Mouse (Mus musculus) lung, adult 2 months (tissue): Measurements from ENCODE around the gene Hist1h3i. TPM values are rescaled to one million over a fixed set of nuclear protein-coding genes. Genes with fewer than 3 reads are reported as not detected.
"Not testable (repeated sequence)": the region's sequence is repeated elsewhere in the genome, so short reads cannot be mapped to it uniquely, and the experiment has no call there.

Experiments
- DNase-seq: peaks from one replicate; pipeline ENCODE4 v3.0.0; 2022
- H3K4me1 ChIP-seq: fragments of 200-500 bp; 2 replicates; pipeline ENCODE4 v1.6.1; 2011; ENCODE audit warnings: low read length; ENCODE audit not compliant: control insufficient read depth, insufficient read depth
- H3K4me3 ChIP-seq: fragments of 200-500 bp; replicated peaks from 2 replicates; pipeline ENCODE3; 2011; ENCODE audit warnings: low read depth, mild to moderate bottlenecking, control low read depth, low read length; ENCODE audit errors: extremely low read depth
- CTCF ChIP-seq: fragments of 200-500 bp; IDR thresholded peaks from 2 replicates; pipeline ENCODE4 v1.5.1; 2011; ENCODE audit warnings: mild to moderate bottlenecking, low read length, control low read depth; ENCODE audit not compliant: insufficient read depth
- POLR2A ChIP-seq: fragments of 200-500 bp; IDR thresholded peaks from 2 replicates; pipeline ENCODE4 v1.6.1; 2011; ENCODE audit warnings: low read depth, mild to moderate bottlenecking, control low read depth, low read length, borderline replicate concordance; ENCODE audit errors: extremely low read depth
- WGBS: fragments of 180-500 bp; shearing (Covaris S2); methylation state at CpG from one replicate; pipeline ENCODE4 v1.1.7; 2018; 5-methylcytosine and 5-hydroxymethylcytosine counted together
- polyA plus RNA-seq: library from polyadenylated mRNA; depleted of rRNA; stranded (reverse); fragments of >200 nt; gene quantifications from 2 replicates; pipeline ENCODE4 v1.2.3, GENCODE M21; 2012; rRNA removed

Gene Hist1h3i
- polyA plus RNA-seq, result 3.3 and 8.0 TPM in 2 replicates

DNA sequence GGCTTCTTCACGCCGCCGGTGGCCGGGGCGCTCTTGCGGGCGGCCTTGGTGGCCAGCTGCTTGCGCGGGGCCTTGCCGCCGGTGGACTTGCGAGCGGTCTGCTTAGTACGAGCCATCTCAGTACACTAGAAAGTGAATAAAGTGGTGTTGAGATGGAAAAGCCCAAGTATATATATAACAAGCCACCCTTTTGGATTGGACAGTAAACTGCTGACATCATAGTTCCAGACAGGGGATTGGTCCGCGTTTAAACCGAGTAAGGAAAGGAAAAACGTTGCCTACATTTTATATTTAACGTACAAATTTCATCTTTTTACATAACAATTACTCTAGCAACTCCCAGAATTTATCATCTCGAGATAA is at the start of gene Hist1h3i:
Gene Hist1h3i, minus strand, starts transcription at position 116 of the 363 bp plus-strand sequence.
- TF ChIP-seq CTCF (no peak), POLR2A (peak; percentile 18; the same call in 1 of the 2 replicates)
- Histone ChIP-seq H3K4me3 (peak within 1 kb of the TSS; percentile 64), H3K4me1 (peaks cover 10% of the 10 kb centered on the region)
- peak; percentile 20 for DNase-seq
- under 1% methylated on average over 19 of the region's 20 CpGs for WGBS

GRCm38 (mm10) chr13:21831418-21832394 is 48.5 kb upstream of the Hist1h3i start, which contains the start of gene Hist1h4n:
TSS of gene Hist1h4n (minus strand) at chr13:21832196.
- not testable (repeated sequence) for H3K4me3 ChIP-seq, DNase-seq, H3K4me1 ChIP-seq
- WGBS, result under 1% methylated on average over 27 of the region's 58 CpGs
- TF ChIP-seq POLR2A, result peak; percentile 41; the same call in 1 of the 2 replicates

DNA sequence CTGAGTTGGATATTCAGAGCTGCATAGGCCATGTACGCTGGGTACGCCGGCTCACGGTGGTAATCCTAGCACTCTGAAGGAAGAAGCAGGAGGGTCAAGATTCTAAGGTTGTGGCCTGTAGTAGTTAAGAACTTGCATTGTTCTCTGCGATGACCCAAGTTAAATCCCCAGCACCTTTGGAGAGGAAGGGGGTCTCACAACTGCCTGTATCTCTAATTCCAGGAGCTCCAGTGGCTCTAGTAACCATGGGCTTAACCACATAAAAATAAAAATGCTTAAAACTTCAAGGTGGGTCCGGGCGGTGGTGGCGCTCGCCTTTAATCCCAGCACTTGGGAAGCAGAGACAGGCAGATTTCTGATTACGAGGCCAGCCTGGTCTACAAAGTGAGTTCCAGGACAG is 47.2 kb upstream of the Hist1h3i start:
- no peak for DNase-seq
- Histone ChIP-seq H3K4me3 (no peak overlapping the region), H3K4me1 (no peaks in the 10 kb centered on the region)
- WGBS, result 89% methylated on average over 10 of the region's 10 CpGs
- TF ChIP-seq CTCF, result no peak

DNA sequence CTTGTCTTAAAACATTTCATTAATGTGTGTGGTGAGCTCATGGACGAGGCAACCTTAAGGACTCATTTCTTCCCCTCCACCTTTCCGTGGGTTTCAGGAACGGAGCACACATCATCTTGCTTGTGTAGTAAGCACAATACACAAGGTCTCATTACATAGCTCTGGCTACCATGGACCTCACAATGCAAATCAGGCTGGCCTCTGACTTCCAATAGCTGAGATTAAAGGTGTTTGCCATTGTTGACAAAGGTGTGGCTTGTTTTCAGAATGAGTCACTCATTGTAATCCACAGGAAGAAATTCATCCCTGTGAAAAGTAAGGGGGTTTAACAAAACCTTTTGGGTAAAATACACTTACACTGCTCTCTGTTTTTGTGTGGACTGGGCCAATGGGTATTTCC is 45.3 kb upstream of the Hist1h3i start:
- Histone ChIP-seq H3K4me3 (no peak overlapping the region), H3K4me1 (no peaks in the 10 kb centered on the region)
- DNase-seq, result no peak
- WGBS, result 81% methylated on average over 3 of the region's 3 CpGs
- no peak for TF ChIP-seq CTCF
- TF ChIP-seq POLR2A, result no peak

GRCm38 (mm10) chr13:21820082-21820890 is 37.1 kb upstream of the Hist1h3i start:
- H3K4me3 ChIP-seq, DNase-seq, H3K4me1 ChIP-seq: not testable (repeated sequence)
- WGBS, result 66% methylated on average over 8 of the region's 16 CpGs

- not testable (repeated sequence) for H3K4me3 ChIP-seq, H3K4me1 ChIP-seq, DNase-seq
- under 1% methylated on average over 14 of the region's 14 CpGs for WGBS
Observed at GRCm38 (mm10) chr13:21812092-21812491, 28.9 kb upstream of the Hist1h3i start.

DNA sequence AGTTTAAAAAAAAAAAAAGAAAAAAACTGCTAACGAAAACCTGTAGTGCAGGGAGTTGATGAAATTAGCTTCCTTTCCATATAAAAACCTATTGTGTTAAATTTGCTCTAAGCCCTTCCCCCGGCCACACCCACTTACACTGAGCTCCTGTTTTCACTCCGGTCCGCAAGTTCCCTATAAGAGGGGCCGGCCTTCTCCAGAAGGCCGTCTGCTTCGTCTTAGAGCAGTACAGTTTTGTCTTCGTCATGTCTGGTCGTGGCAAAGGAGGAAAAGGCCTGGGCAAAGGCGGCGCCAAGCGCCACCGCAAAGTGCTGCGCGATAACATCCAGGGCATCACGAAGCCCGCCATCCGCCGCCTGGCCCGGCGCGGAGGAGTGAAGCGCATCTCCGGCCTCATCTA is 28.4 kb upstream of the Hist1h3i start, which contains the start of gene Hist1h4m:
Gene Hist1h4m, plus strand, starts transcription at position 208 of the 400 bp plus-strand sequence.
- H3K4me3 ChIP-seq, H3K4me1 ChIP-seq: not testable (repeated sequence)
- DNase-seq, result peak; percentile 28
- WGBS, result no CpG with 5 or more reads among the region's 24 CpGs

DNA sequence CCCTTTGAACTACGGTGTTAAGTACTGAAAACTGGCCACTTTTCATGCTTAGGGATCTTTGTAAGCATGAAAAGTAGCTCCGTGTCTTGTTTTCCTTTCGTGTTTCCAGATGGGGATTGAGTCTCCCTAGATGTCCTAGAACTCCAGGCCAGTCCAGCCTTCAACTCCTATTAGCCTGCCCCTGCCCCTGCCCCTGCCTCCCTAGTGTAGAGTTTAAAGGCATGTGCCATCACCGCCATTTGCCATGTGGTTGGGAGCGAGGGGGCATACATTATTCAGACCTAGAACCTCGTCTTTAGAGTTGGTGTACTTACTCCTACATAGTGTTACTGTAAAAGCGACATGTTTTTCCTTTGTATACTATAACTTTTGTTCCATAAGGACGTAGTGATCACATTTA is 27.9 kb upstream of the Hist1h3i start:
- H3K4me3 ChIP-seq, H3K4me1 ChIP-seq, DNase-seq: not testable (repeated sequence)
- WGBS, result no CpG with 5 or more reads among the region's 8 CpGs

DNA sequence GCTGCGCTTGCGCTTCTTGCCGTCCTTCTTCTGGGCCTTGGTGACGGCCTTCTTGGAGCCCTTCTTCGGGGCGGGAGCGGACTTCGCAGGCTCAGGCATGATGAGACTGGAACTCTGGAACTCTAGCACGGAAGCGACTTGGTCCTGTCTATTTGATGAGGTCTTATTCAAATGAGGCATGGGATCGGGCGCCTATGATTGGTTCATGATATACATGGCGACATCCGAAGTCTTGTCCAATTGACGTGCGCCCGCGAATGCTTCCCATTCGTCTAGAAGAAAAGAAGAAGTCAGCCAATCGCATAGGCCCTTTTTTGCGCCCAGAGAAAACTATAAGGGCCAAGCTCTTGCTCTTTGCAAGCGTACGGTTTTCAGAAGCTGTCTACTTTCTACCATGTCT is 26.9 kb upstream of the Hist1h3i start, which contains the start of the genes Hist1h2bq and Hist1h2ao:
Gene Hist1h2bq, minus strand, starts transcription at position 125 of the 400 bp plus-strand sequence.
Gene Hist1h2ao, plus strand, starts transcription at position 393 of the 400 bp plus-strand sequence.
- no CpG with 5 or more reads among the region's 23 CpGs for WGBS
- H3K4me1 ChIP-seq, H3K4me3 ChIP-seq, DNase-seq: not testable (repeated sequence)

GRCm38 (mm10) chr13:21803058-21803457 is 19.9 kb upstream of the Hist1h3i start:
- not testable (repeated sequence) for DNase-seq, H3K4me3 ChIP-seq, H3K4me1 ChIP-seq
- WGBS, result no CpG with 5 or more reads among the region's 4 CpGs

DNA sequence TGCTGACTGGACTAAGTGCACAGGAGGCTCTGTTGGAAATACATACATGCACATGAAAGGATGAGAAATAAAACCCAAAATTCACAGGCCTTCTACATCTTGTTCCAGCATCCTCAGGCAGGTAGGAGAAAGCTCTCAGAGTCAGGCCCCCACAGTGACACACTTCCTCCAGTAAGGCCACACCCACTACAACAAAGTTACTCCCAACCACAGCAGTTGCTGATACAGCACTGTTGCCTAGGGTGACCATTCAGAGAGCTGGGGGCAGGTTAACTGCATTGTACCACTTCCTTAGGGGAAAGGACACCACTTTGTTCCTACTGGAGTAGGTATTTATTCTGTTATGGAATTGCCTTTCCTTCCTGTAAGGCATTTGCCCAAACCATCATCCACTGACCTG is 14.0 kb upstream of the Hist1h3i start:
- not testable (repeated sequence) for H3K4me3 ChIP-seq, H3K4me1 ChIP-seq, DNase-seq
